Mouse (Mus musculus) small intestine, adult 2 months (tissue): ENCODE results near the gene Mtus2.

Experiments used
- CTCF ChIP-seq: fragments of 200-500 bp; IDR thresholded peaks from 2 replicates; pipeline ENCODE4 v1.5.1; 2012; ENCODE audit warnings: low read depth, mild to moderate bottlenecking, control low read depth, inconsistent platforms, low read length, moderate library complexity, mixed read lengths; ENCODE audit not compliant: insufficient replicate concordance, insufficient read length; ENCODE audit errors: extremely low read depth
- POLR2A ChIP-seq: fragments of 200-500 bp; IDR thresholded peaks from 2 replicates; pipeline ENCODE4 v1.6.1; 2012; ENCODE audit warnings: low read depth, mild to moderate bottlenecking, control low read depth, inconsistent platforms, low read length, moderate library complexity

- no peak for TF ChIP-seq CTCF
- no peak for TF ChIP-seq POLR2A
These were observed 330.4 kb downstream of the Mtus2 start for GRCm38 (mm10) chr5:148287529-148287928.
